Mouse (Mus musculus) forebrain, embryonic 13.5 days (tissue): Measurements from ENCODE around the gene Maco1. TPM values are rescaled to one million over a fixed set of nuclear protein-coding genes. Genes with fewer than 3 reads are reported as not detected.
"Not testable (repeated sequence)": the region's sequence is repeated elsewhere in the genome, so short reads cannot be mapped to it uniquely, and the experiment has no call there.

ENCODE experiments used
- ATAC-seq: fragments of 200-750 bp; cut with Nextera tagmentation; 2 replicates; pipeline ENCODE4 v1.8.0; 2017
- H3K27ac ChIP-seq: fragments of 300-500 bp; sonication (generic); 2 replicates; pipeline ENCODE4 v1.5.1; 2015; ENCODE audit warnings: inconsistent platforms, mild to moderate bottlenecking, moderate library complexity
- H3K27me3 ChIP-seq: fragments of 300-500 bp; sonication (generic); 2 replicates; pipeline ENCODE4 v1.6.1; 2015; ENCODE audit warnings: mild to moderate bottlenecking, inconsistent platforms
- H3K36me3 ChIP-seq: fragments of 300-500 bp; sonication (generic); 2 replicates; pipeline ENCODE4 v1.6.1; 2015; ENCODE audit warnings: mild to moderate bottlenecking, inconsistent platforms; ENCODE audit not compliant: poor library complexity, severe bottlenecking
- H3K4me1 ChIP-seq: fragments of 300-500 bp; sonication (generic); 2 replicates; pipeline ENCODE4 v1.6.1; 2015; ENCODE audit warnings: inconsistent platforms
- H3K4me2 ChIP-seq: fragments of 300-500 bp; sonication (generic); 2 replicates; pipeline ENCODE4 v1.6.1; 2015; ENCODE audit warnings: inconsistent platforms, mild to moderate bottlenecking, moderate library complexity
- H3K4me3 ChIP-seq: fragments of 300-500 bp; sonication (generic); 2 replicates; pipeline ENCODE4 v1.5.1; 2015; ENCODE audit warnings: mild to moderate bottlenecking, inconsistent platforms
- H3K9ac ChIP-seq: fragments of 300-500 bp; sonication (generic); 2 replicates; pipeline ENCODE4 v1.6.1; 2015; ENCODE audit warnings: mild to moderate bottlenecking, inconsistent platforms
- H3K9me3 ChIP-seq: fragments of 300-500 bp; sonication (generic); replicated peaks from 2 replicates; pipeline ENCODE4 v1.6.1; 2016; ENCODE audit warnings: inconsistent platforms
- WGBS: fragments of 180-500 bp; shearing (Covaris S2); methylation state at CpG from one replicate; pipeline ENCODE4 v1.1.7; 2015; 5-methylcytosine and 5-hydroxymethylcytosine counted together
- polyA plus RNA-seq: library from polyadenylated mRNA; unstranded; fragments of >200 nt; fragmentation: Nextera tagmentation; extraction: Ambion mirVana; gene quantifications from 2 replicates; pipeline ENCODE4 v1.2.1, GENCODE M21; 2015

Gene Maco1
- polyA plus RNA-seq, 1 experiment from 2014 or later: 91.3 TPM

GRCm38 (mm10) chr4:134800693-134801092 is 52.5 kb downstream of the Maco1 start:
- ATAC-seq: no peak
- no peak overlapping the region for H3K4me2 ChIP-seq
- H3K4me1 ChIP-seq: no peaks in the 10 kb centered on the region; the same call in 1 of the 2 replicates
- no peak overlapping the region for H3K4me3 ChIP-seq
- H3K9me3 ChIP-seq: no peaks in the 10 kb centered on the region
- H3K9ac ChIP-seq: no peak overlapping the region
- 70% methylated on average over 10 of the region's 10 CpGs for WGBS
- no peak overlapping the region for H3K27ac ChIP-seq
- peaks cover 59% of the 10 kb centered on the region for H3K36me3 ChIP-seq
- no peaks in the 10 kb centered on the region for H3K27me3 ChIP-seq

- ATAC-seq: 0 out of 2 replicates have a peak, but pooled peaks have one; percentile 27
- Histone ChIP-seq H3K27ac (peak overlapping the region; percentile 61), H3K4me2 (no peak overlapping the region), H3K4me1 (no peaks in the 10 kb centered on the region; the same call in 1 of the 2 replicates), H3K4me3 (no peak overlapping the region), H3K9ac (no peak overlapping the region), H3K9me3 (no peaks in the 10 kb centered on the region), H3K27me3 (no peaks in the 10 kb centered on the region), H3K36me3 (peaks cover 53% of the 10 kb centered on the region)
- 83% methylated on average over 8 of the region's 8 CpGs for WGBS
Measured at GRCm38 (mm10) chr4:134800098-134800497, 53.0 kb downstream of the Maco1 start.

- H3K4me1 ChIP-seq: no peaks in the 10 kb centered on the region; the same call in 1 of the 2 replicates
- no peaks in the 10 kb centered on the region for H3K9me3 ChIP-seq
- H3K27ac ChIP-seq: no peak overlapping the region
- no peak overlapping the region for H3K9ac ChIP-seq
- peak; percentile 36; the same call in 1 of the 2 replicates for ATAC-seq
- no peak overlapping the region for H3K4me2 ChIP-seq
- no peaks in the 10 kb centered on the region for H3K27me3 ChIP-seq
- 9% methylated on average over 4 of the region's 4 CpGs for WGBS
- H3K36me3 ChIP-seq: peaks cover 45% of the 10 kb centered on the region
- H3K4me3 ChIP-seq: no peak overlapping the region
Measured at GRCm38 (mm10) chr4:134799272-134799671, 53.9 kb downstream of the Maco1 start.

- Histone ChIP-seq H3K9ac (no peak overlapping the region), H3K27me3 (no peaks in the 10 kb centered on the region), H3K27ac (no peak overlapping the region), H3K4me3 (no peak overlapping the region), H3K36me3 (peaks cover 41% of the 10 kb centered on the region), H3K9me3 (no peaks in the 10 kb centered on the region), H3K4me1 (no peaks in the 10 kb centered on the region; the same call in 1 of the 2 replicates), H3K4me2 (no peak overlapping the region)
- no peak for ATAC-seq
- WGBS: 61% methylated on average over 3 of the region's 3 CpGs
Measured at GRCm38 (mm10) chr4:134798861-134799260, 54.3 kb downstream of the Maco1 start.

- no peak overlapping the region for H3K27ac ChIP-seq
- no peak overlapping the region for H3K4me3 ChIP-seq
- no peak overlapping the region for H3K4me2 ChIP-seq
- no peak for ATAC-seq
- WGBS: 81% methylated on average over 6 of the region's 6 CpGs
- no peaks in the 10 kb centered on the region for H3K9me3 ChIP-seq
- H3K9ac ChIP-seq: no peak overlapping the region
- no peaks in the 10 kb centered on the region for H3K27me3 ChIP-seq
- H3K4me1 ChIP-seq: no peaks in the 10 kb centered on the region; the same call in 1 of the 2 replicates
- peaks cover 28% of the 10 kb centered on the region for H3K36me3 ChIP-seq
Measured at GRCm38 (mm10) chr4:134797621-134798020, 55.5 kb downstream of the Maco1 start.

GRCm38 (mm10) chr4:134796581-134797361 is 56.4 kb downstream of the Maco1 start:
- no peaks in the 10 kb centered on the region for H3K9me3 ChIP-seq
- no peak for ATAC-seq

GRCm38 (mm10) chr4:134795819-134796485 is 57.2 kb downstream of the Maco1 start:
- Histone ChIP-seq H3K4me2 (no peak overlapping the region), H3K36me3 (peaks cover 12% of the 10 kb centered on the region), H3K4me1 (no peaks in the 10 kb centered on the region; the same call in 1 of the 2 replicates), H3K9ac (no peak overlapping the region), H3K27ac (no peak overlapping the region), H3K4me3 (no peak overlapping the region), H3K27me3 (no peaks in the 10 kb centered on the region), H3K9me3 (no peaks in the 10 kb centered on the region)
- WGBS: 80% methylated on average over 5 of the region's 5 CpGs
- ATAC-seq: no peak

More at GRCm38 (mm10) chr4:134796581-134797361, 56.4 kb downstream of the Maco1 start:
- no peaks in the 10 kb centered on the region; the same call in 1 of the 2 replicates for H3K4me1 ChIP-seq
- H3K36me3 ChIP-seq: peaks cover 20% of the 10 kb centered on the region
- H3K4me3 ChIP-seq: no peak overlapping the region
- no peak overlapping the region for H3K4me2 ChIP-seq
- no peak overlapping the region for H3K9ac ChIP-seq
- H3K27me3 ChIP-seq: no peaks in the 10 kb centered on the region
- 24% methylated on average over 7 of the region's 7 CpGs for WGBS
- no peak overlapping the region for H3K27ac ChIP-seq

- not testable (repeated sequence) for H3K27ac ChIP-seq, H3K27me3 ChIP-seq, H3K4me3 ChIP-seq, H3K36me3 ChIP-seq, H3K9ac ChIP-seq, ATAC-seq, H3K9me3 ChIP-seq, H3K4me2 ChIP-seq, H3K4me1 ChIP-seq
Measured at GRCm38 (mm10) chr4:134794959-134795358, 58.2 kb downstream of the Maco1 start.

GRCm38 (mm10) chr4:134793213-134793956 is 59.8 kb downstream of the Maco1 start:
- Histone ChIP-seq H3K36me3 (no peaks in the 10 kb centered on the region), H3K4me1 (no peaks in the 10 kb centered on the region; the same call in 1 of the 2 replicates), H3K27me3 (no peaks in the 10 kb centered on the region), H3K9ac (no peak overlapping the region), H3K9me3 (no peaks in the 10 kb centered on the region), H3K4me3 (no peak overlapping the region), H3K4me2 (no peak overlapping the region), H3K27ac (no peak overlapping the region)
- 44% methylated on average over 10 of the region's 10 CpGs for whole genome bisulfite sequencing
- no peak for ATAC-seq

GRCm38 (mm10) chr4:134791731-134792130 is 61.4 kb downstream of the Maco1 start:
- Histone ChIP-seq H3K27ac (no peak overlapping the region), H3K4me3 (no peak overlapping the region), H3K4me1 (no peaks in the 10 kb centered on the region; the same call in 1 of the 2 replicates), H3K9ac (no peak overlapping the region), H3K9me3 (no peaks in the 10 kb centered on the region), H3K27me3 (no peaks in the 10 kb centered on the region), H3K4me2 (no peak overlapping the region), H3K36me3 (no peaks in the 10 kb centered on the region)
- ATAC-seq: no peak
- WGBS: 66% methylated on average over 6 of the region's 6 CpGs

- Histone ChIP-seq H3K4me2 (no peak overlapping the region), H3K9me3 (no peaks in the 10 kb centered on the region), H3K27me3 (no peaks in the 10 kb centered on the region), H3K9ac (no peak overlapping the region), H3K27ac (no peak overlapping the region), H3K36me3 (no peaks in the 10 kb centered on the region), H3K4me1 (0 out of 2 replicates have a peak, but pooled peaks cover 4% of the 10 kb centered on the region), H3K4me3 (no peak overlapping the region)
- ATAC-seq: no peak
- WGBS: 31% methylated on average over 10 of the region's 10 CpGs
Measured at GRCm38 (mm10) chr4:134786946-134787345, 66.2 kb downstream of the Maco1 start.

GRCm38 (mm10) chr4:134784701-134785100 is 68.4 kb downstream of the Maco1 start:
- no peaks in the 10 kb centered on the region for H3K27me3 ChIP-seq
- ATAC-seq: no peak
- 51% methylated on average over 5 of the region's 5 CpGs for WGBS
- H3K4me1 ChIP-seq: 0 out of 2 replicates have a peak, but pooled peaks cover 4% of the 10 kb centered on the region
- H3K4me2 ChIP-seq: no peak overlapping the region
- no peak overlapping the region for H3K4me3 ChIP-seq
- no peak overlapping the region for H3K9ac ChIP-seq
- H3K36me3 ChIP-seq: no peaks in the 10 kb centered on the region
- no peak overlapping the region for H3K27ac ChIP-seq
- no peaks in the 10 kb centered on the region for H3K9me3 ChIP-seq
